Mouse (Mus musculus): ENCODE data around the gene Pim1. TPM values are rescaled to one million over a fixed set of nuclear protein-coding genes. Genes with fewer than 3 reads are reported as not detected.

Gene Pim1
- total and polyA plus RNA-seq, 3 experiments = 75.8 to 178 (median 133) TPM

- TF ChIP-seq RCOR1 (conservative IDR thresholded peaks at IDR 0.05; ENCODE audit: low read depth, low read length) (no peak), TCF12 (IDR thresholded peaks at IDR 0.05; ENCODE audit: low read depth, low read length) (peak; percentile 51; the same call in 1 of the 2 replicates), ZKSCAN1 (IDR thresholded peaks at IDR 0.05; ENCODE audit: borderline replicate concordance, low read depth, low read length) (no peak), CHD1 (IDR thresholded peaks at IDR 0.05; ENCODE audit: low read depth, low read length) (no peak), USF2 (conservative IDR thresholded peaks at IDR 0.05; ENCODE audit: low read depth, low read length) (no peak), RAD21 (IDR thresholded peaks at IDR 0.05; ENCODE audit: low read depth, low read length) (no peak), POLR2A (IDR thresholded peaks at IDR 0.05; ENCODE audit: low read depth, low read length) (no peak), EP300 (IDR thresholded peaks at IDR 0.05; ENCODE audit: low read length) (peak; percentile 50; the same call in 1 of the 2 replicates), MAZ (IDR thresholded peaks at IDR 0.05; ENCODE audit: low read depth, low read length) (no peak), ZC3H11A (IDR thresholded peaks at IDR 0.05; ENCODE audit: low read depth, low read length) (no peak), E2F4 (IDR thresholded peaks at IDR 0.05; ENCODE audit: insufficient replicate concordance, low read depth, low read length) (no peak), MAX (IDR thresholded peaks at IDR 0.05; ENCODE audit: low read length) (no peak), NRF1 (IDR thresholded peaks at IDR 0.05; ENCODE audit: low read depth, low read length) (no peak), POLR2AphosphoS2 (IDR thresholded peaks at IDR 0.05; ENCODE audit: low read depth, low read length) (no peak), UBTF (IDR thresholded peaks at IDR 0.05; ENCODE audit: low read depth, low read length) (no peak), MEF2A (IDR thresholded peaks at IDR 0.05; ENCODE audit: borderline replicate concordance, low read depth, low read length) (no peak), IRF4 (IDR thresholded peaks at IDR 0.05; ENCODE audit: low read depth, low read length) (0 out of 2 replicates have a peak, but pooled peaks have one; percentile 7), HCFC1 (IDR thresholded peaks at IDR 0.05; ENCODE audit: low read depth, low read length) (no peak), MYC (IDR thresholded peaks at IDR 0.05; ENCODE audit: low read depth, low read length) (no peak), ETS1 (conservative IDR thresholded peaks at IDR 0.05; ENCODE audit: low read depth, low read length) (peak; percentile 86), BHLHE40 (IDR thresholded peaks at IDR 0.05; ENCODE audit: low read depth, low read length) (peak; percentile 92), CHD2 (IDR thresholded peaks at IDR 0.05; ENCODE audit: low read length) (0 out of 2 replicates have a peak, but pooled peaks have one; percentile 26)
These were observed 20.1 kb downstream of the Pim1 start (continued) for GRCm38 (mm10) chr17:29510691-29511090.

- Histone ChIP-seq H3K9me3 (replicated peaks; ENCODE audit: low read length) (no peaks in the 10 kb centered on the region), H3K4me1 (ENCODE audit: control insufficient read depth in 1 of 2, insufficient read depth in 2 of 2) (peaks cover 12 to 48% of the 10 kb centered on the region in 2 experiments), H3K4me3 (replicated peaks in 1 of 3; ENCODE audit: low read depth in 2 of 3, low read length in 2 of 3, poor library complexity in 1 of 3) (no peak overlapping the region), H3K4me2 (ENCODE audit: insufficient read depth, low read depth, poor library complexity, severe bottlenecking) (peak overlapping the region; percentile 18; the same call in 1 of the 2 replicates), H3K79me2 (replicated peaks; ENCODE audit: control insufficient read depth, extremely low read depth, insufficient read depth, poor library complexity, severe bottlenecking) (no peaks in the 10 kb centered on the region), H3K36me3 (replicated peaks in 1 of 2; ENCODE audit: control insufficient read depth in 1 of 2, insufficient read depth in 1 of 2, low read length in 1 of 2) (no peaks in the 10 kb centered on the region), H3K27me3 (replicated peaks) (no peaks in the 10 kb centered on the region), H3K9ac (ENCODE audit: insufficient read depth, low read depth) (no peak overlapping the region), H3K27ac (ENCODE audit: insufficient read depth, low read depth) (peak overlapping the region; percentile 34; the same call in 1 of the 2 replicates)
- DNase-seq (ENCODE audit: extremely low read depth) = peak; percentile 88
- in situ Hi-C loops (cut with MboI; ENCODE audit: low pct_ligation_motif_present, low pct_unique_long_range_greater_than_20kb, low sequenced_read_pairs) (loop anchor here (5.0 kb wide), 2 partner anchors 251 to 336 kb away; partner anchors contain the start of gene Ppil1), dilution Hi-C loops (cut with MboI; ENCODE audit: extremely low pct_ligation_motif_present, extremely low pct_unique_long_range_greater_than_20kb, low sequenced_read_pairs) (no loop called here)
- TF ChIP-seq CTCF (conservative IDR thresholded peaks at IDR 0.05 in 1 of 2, IDR thresholded peaks at IDR 0.05 in 1 of 2; ENCODE audit: low read depth in 2 of 2, low read length in 2 of 2) (peak; percentile 24 to 99; a peak in 3 of 4 replicates), GABPA (IDR thresholded peaks at IDR 0.05; ENCODE audit: insufficient replicate concordance, low read depth, low read length) (no peak), ZKSCAN1 (IDR thresholded peaks at IDR 0.05; ENCODE audit: borderline replicate concordance, low read depth, low read length) (no peak), MEF2A (IDR thresholded peaks at IDR 0.05; ENCODE audit: borderline replicate concordance, low read depth, low read length) (peak; percentile 81), ZMIZ1 (IDR thresholded peaks at IDR 0.05; ENCODE audit: low read depth, low read length) (no peak), IRF4 (IDR thresholded peaks at IDR 0.05; ENCODE audit: low read depth, low read length) (peak; percentile 76), MAFK (IDR thresholded peaks at IDR 0.05; ENCODE audit: insufficient replicate concordance, low read length) (no peak), ZC3H11A (IDR thresholded peaks at IDR 0.05; ENCODE audit: low read depth, low read length) (peak; percentile 99), EP300 (IDR thresholded peaks at IDR 0.05; ENCODE audit: low read length) (0 out of 2 replicates have a peak, but pooled peaks have one; percentile 18), ZNF384 (IDR thresholded peaks at IDR 0.05; ENCODE audit: low read depth, low read length) (0 out of 2 replicates have a peak, but pooled peaks have one; percentile 44), JUN (IDR thresholded peaks at IDR 0.05; ENCODE audit: insufficient read depth, low read depth, low read length) (no peak), HCFC1 (IDR thresholded peaks at IDR 0.05; ENCODE audit: low read depth, low read length) (peak; percentile 38; the same call in 1 of the 2 replicates), TBP (conservative IDR thresholded peaks at IDR 0.05; ENCODE audit: low read depth, low read length) (peak; percentile 97), NELFE (IDR thresholded peaks at IDR 0.05; ENCODE audit: low read depth, low read length) (peak; percentile 59; the same call in 1 of the 2 replicates), E2F4 (IDR thresholded peaks at IDR 0.05; ENCODE audit: insufficient replicate concordance, low read depth, low read length) (no peak), RCOR1 (conservative IDR thresholded peaks at IDR 0.05; ENCODE audit: low read depth, low read length) (no peak), MAX (IDR thresholded peaks at IDR 0.05; ENCODE audit: low read length) (peak; percentile 38; the same call in 1 of the 2 replicates), MXI1 (IDR thresholded peaks at IDR 0.05; ENCODE audit: low read depth, low read length) (peak; percentile 76; the same call in 1 of the 2 replicates), CHD2 (IDR thresholded peaks at IDR 0.05; ENCODE audit: low read length) (peak; percentile 86), RAD21 (IDR thresholded peaks at IDR 0.05; ENCODE audit: low read depth, low read length) (peak; percentile 100), NRF1 (IDR thresholded peaks at IDR 0.05; ENCODE audit: low read depth, low read length) (peak; percentile 21; the same call in 1 of the 2 replicates), PAX5 (IDR thresholded peaks at IDR 0.05; ENCODE audit: low read length) (no peak), CHD1 (IDR thresholded peaks at IDR 0.05; ENCODE audit: low read depth, low read length) (no peak)
These were observed 22.6 kb downstream of the Pim1 start for GRCm38 (mm10) chr17:29513044-29513730.

Data from CH12.LX (cell line).